Comparison of ENCODE assay signal across 15 mouse cellular contexts in the genomic region with DNA sequence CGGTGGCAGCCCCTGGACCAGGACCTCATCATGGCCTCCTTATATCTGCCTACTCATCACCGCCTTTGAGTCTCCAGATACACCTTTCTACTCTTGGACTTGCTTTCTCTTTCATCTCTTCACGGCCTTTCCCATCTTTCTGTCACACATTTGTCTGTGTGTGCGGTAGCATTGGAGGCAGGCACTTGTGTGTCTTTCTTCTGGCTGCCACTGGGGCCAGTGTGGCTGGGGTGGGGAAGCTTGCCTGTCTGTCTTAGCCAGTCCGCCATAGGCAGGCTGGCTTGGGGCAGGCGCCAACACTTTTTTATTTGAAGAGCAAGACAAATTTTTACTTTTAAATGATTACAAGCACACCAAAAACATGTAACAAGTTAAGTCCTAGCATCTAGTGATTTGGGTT.
"Had no signal": no experiment of that assay in that cellular context is flagged by ENCODE, and none has a peak within 500 bp of the region (broad histone marks: within the 10 kb centered on the region; RNA-seq: fewer than 3 reads in every experiment).

No protein-coding gene starts in this region.

- DNase-seq: lung, adult 18-20 months; lung, embryonic 14.5 days; lung, postnatal 10 days; retina, postnatal 1 day; right cerebral cortex, adult 18-20 months; right cerebral cortex, postnatal 14 days; thymus, adult 18-20 months; thymus, postnatal 14 days; thymus, postnatal 36 days had no signal

- H3K9ac ChIP-seq: liver, embryonic 14.5 days; lung, embryonic 14.5 days; midbrain, embryonic 13.5 days; midbrain, embryonic 15.5 days; neural tube, embryonic 12.5 days had no signal

- H3K4me1 ChIP-seq: midbrain, embryonic 13.5 days; midbrain, embryonic 15.5 days; neural tube, embryonic 12.5 days had no signal

- H3K27me3 ChIP-seq: midbrain, embryonic 13.5 days; midbrain, embryonic 15.5 days; neural tube, embryonic 12.5 days had no signal

- H3K9me3 ChIP-seq: midbrain, embryonic 13.5 days; midbrain, embryonic 15.5 days; neural tube, embryonic 12.5 days had no signal

- H3K36me3 ChIP-seq: midbrain, embryonic 13.5 days; midbrain, embryonic 15.5 days; neural tube, embryonic 12.5 days had no signal

- H3K4me3 ChIP-seq: megakaryocyte, embryonic 14.5 days; midbrain, embryonic 13.5 days; midbrain, embryonic 15.5 days; neural tube, embryonic 12.5 days had no signal

- H3K27ac ChIP-seq: liver, embryonic 14.5 days; macrophage; midbrain, embryonic 13.5 days; midbrain, embryonic 15.5 days; neural tube, embryonic 12.5 days had no signal
